Mouse (Mus musculus) G1E-ER4 (cell line): ENCODE results near the gene Brk1. TPM values are rescaled to one million over a fixed set of nuclear protein-coding genes. Genes with fewer than 3 reads are reported as not detected.

Experiments
- GATA1 ChIP-seq: IDR thresholded peaks from one replicate; pipeline ENCODE4 v1.8.0; 2012; ENCODE audit warnings: low read length, inconsistent platforms
- polyA plus RNA-seq: library from polyadenylated mRNA; stranded (reverse); fragments of >175 nt; gene quantifications from 2 replicates; pipeline ENCODE4 v1.2.3, GENCODE M21; 2012

Brk1 gene
- polyA plus RNA-seq, 1 experiment, result 29.9 TPM

- no peak for TF ChIP-seq GATA1
These were observed 59.7 kb downstream of the Brk1 start for GRCm38 (mm10) chr6:113664305-113664704.

Other genes with a start within 250 kb of the Brk1 start
- 78.7 and 104 TPM in 2 replicates for gene Tada3, start 226.9 kb upstream of the Brk1 start, polyA plus RNA-seq
- 238 and 292 TPM in 2 replicates for gene Arpc4, start 226.7 kb upstream of the Brk1 start, polyA plus RNA-seq
- 4.8 and 6.1 TPM in 2 replicates for gene Ttll3, start 215.5 kb upstream of the Brk1 start, polyA plus RNA-seq
- gene Rpusd3, start 185.4 kb upstream of the Brk1 start, polyA plus RNA-seq, result 159 and 183 TPM in 2 replicates
- gene Cidec, start 169.0 kb upstream of the Brk1 start, polyA plus RNA-seq, result not detected in 2 replicates
- gene Jagn1, start 162.2 kb upstream of the Brk1 start, polyA plus RNA-seq, result 8.3 and 11.9 TPM in 2 replicates
- not detected in 2 replicates for gene Il17re, start 146.3 kb upstream of the Brk1 start, polyA plus RNA-seq
- 0.40 and 0.83 TPM in 2 replicates for gene Il17rc, start 133.3 kb upstream of the Brk1 start, polyA plus RNA-seq
- 29.3 and 34.5 TPM in 2 replicates for gene Creld1, start 121.5 kb upstream of the Brk1 start, polyA plus RNA-seq
- gene Prrt3, start 102.8 kb upstream of the Brk1 start, polyA plus RNA-seq, result not detected in 2 replicates
- gene Emc3, start 73.1 kb upstream of the Brk1 start, polyA plus RNA-seq, result 29.5 and 38.6 TPM in 2 replicates
- gene Fancd2, start 73.1 kb upstream of the Brk1 start, polyA plus RNA-seq, result 0.94 and 1.4 TPM in 2 replicates
- not detected in 2 replicates for gene Fancd2os, start 4.1 kb upstream of the Brk1 start, polyA plus RNA-seq
- gene Vhl, start 19.2 kb downstream of the Brk1 start, polyA plus RNA-seq, result 8.6 and 9.1 TPM in 2 replicates
- 14.3 and 15.4 TPM in 2 replicates for gene Irak2, start 33.7 kb downstream of the Brk1 start, polyA plus RNA-seq
- gene Tatdn2, start 92.3 kb downstream of the Brk1 start, polyA plus RNA-seq, result 42.7 and 55.8 TPM in 2 replicates
- gene Ghrl, start 115.1 kb downstream of the Brk1 start, polyA plus RNA-seq, result 0.42 TPM in 1 of 2 replicates, not detected in the other
- 23.5 and 49.6 TPM in 2 replicates for gene Sec13, start 136.0 kb downstream of the Brk1 start, polyA plus RNA-seq